Mouse (Mus musculus) limb, embryonic 10.5 days (tissue): ENCODE measurements around the gene Prmt3. TPM values are rescaled to one million over a fixed set of nuclear protein-coding genes. Genes with fewer than 3 reads are reported as not detected.

Experiments
- DNase-seq: peaks from one replicate; pipeline ENCODE4 v3.0.0-alpha.2; 2017; ENCODE audit warnings: low spot score
- H3K27ac ChIP-seq: fragments of 300-500 bp; sonication (generic); 2 replicates; pipeline ENCODE4 v1.5.1; 2016; ENCODE audit warnings: mild to moderate bottlenecking
- H3K27me3 ChIP-seq: fragments of 300-500 bp; sonication (generic); 2 replicates; pipeline ENCODE4 v1.6.1; 2016; ENCODE audit warnings: low read depth, mild to moderate bottlenecking; ENCODE audit not compliant: poor library complexity, severe bottlenecking
- H3K36me3 ChIP-seq: fragments of 300-500 bp; sonication (generic); 2 replicates; pipeline ENCODE4 v1.6.1; 2016; ENCODE audit warnings: mild to moderate bottlenecking, moderate library complexity
- H3K4me1 ChIP-seq: fragments of 300-500 bp; sonication (generic); 2 replicates; pipeline ENCODE4 v1.6.1; 2016
- H3K4me3 ChIP-seq: fragments of 300-500 bp; sonication (generic); 2 replicates; pipeline ENCODE4 v1.5.1; 2016; ENCODE audit warnings: mild to moderate bottlenecking, moderate library complexity
- H3K9me3 ChIP-seq: fragments of 300-500 bp; sonication (generic); replicated peaks from 2 replicates; pipeline ENCODE4 v1.6.1; 2016; ENCODE audit warnings: mild to moderate bottlenecking
- WGBS: fragments of 180-500 bp; shearing (Covaris S2); methylation state at CpG from one replicate; pipeline ENCODE4 v1.1.7; 2016; 5-methylcytosine and 5-hydroxymethylcytosine counted together
- polyA plus RNA-seq: library from polyadenylated mRNA; unstranded; fragments of >200 nt; fragmentation: Nextera tagmentation; extraction: Ambion mirVana; gene quantifications from 2 replicates; pipeline ENCODE4 v1.2.1, GENCODE M21; 2016

The Prmt3 gene
- polyA plus RNA-seq, result 61.2 and 67.7 TPM in 2 replicates

GRCm38 (mm10) chr7:49778114-49778901 is at the start of gene Prmt3:
Prmt3 (plus strand) TSS chr7:49778346.
- WGBS, result under 1% methylated on average over 92 of the region's 92 CpGs

GRCm38 (mm10) chr7:49734342-49734741 is 43.8 kb upstream of the Prmt3 start:
- H3K9me3 ChIP-seq, result no peaks in the 10 kb centered on the region
- no peaks in the 10 kb centered on the region for H3K4me1 ChIP-seq
- no peaks in the 10 kb centered on the region for H3K36me3 ChIP-seq
- 77% methylated on average over 4 of the region's 4 CpGs for WGBS
- DNase-seq, result no peak
- H3K27ac ChIP-seq, result no peak overlapping the region
- no peak overlapping the region for H3K4me3 ChIP-seq
- H3K27me3 ChIP-seq, result no peaks in the 10 kb centered on the region

More at GRCm38 (mm10) chr7:49778114-49778901, at the start of gene Prmt3:
- Histone ChIP-seq H3K36me3 (peaks cover 23% of the 10 kb centered on the region), H3K27me3 (no peaks in the 10 kb centered on the region), H3K9me3 (no peaks in the 10 kb centered on the region), H3K27ac (peak within 1 kb of the TSS; percentile 93), H3K4me1 (peaks cover 17% of the 10 kb centered on the region), H3K4me3 (peak within 1 kb of the TSS; percentile 76)
- peak; percentile 100 for DNase-seq

GRCm38 (mm10) chr7:49739448-49739847 is 38.7 kb upstream of the Prmt3 start:
- no peaks in the 10 kb centered on the region for H3K36me3 ChIP-seq
- DNase-seq, result no peak
- WGBS, result 82% methylated on average over 8 of the region's 8 CpGs
- H3K27ac ChIP-seq, result no peak overlapping the region
- peaks cover 14% of the 10 kb centered on the region for H3K4me1 ChIP-seq
- peaks cover 4% of the 10 kb centered on the region for H3K27me3 ChIP-seq
- no peaks in the 10 kb centered on the region for H3K9me3 ChIP-seq
- no peak overlapping the region for H3K4me3 ChIP-seq

- DNase-seq, result no peak
- H3K27me3 ChIP-seq, result peaks cover 4% of the 10 kb centered on the region
- no peaks in the 10 kb centered on the region for H3K36me3 ChIP-seq
- H3K9me3 ChIP-seq, result no peaks in the 10 kb centered on the region
- no peak overlapping the region for H3K4me3 ChIP-seq
- no peak overlapping the region for H3K27ac ChIP-seq
- WGBS, result 29% methylated on average over 5 of the region's 5 CpGs
- H3K4me1 ChIP-seq, result peaks cover 14% of the 10 kb centered on the region
Measured at GRCm38 (mm10) chr7:49741474-49741873, 36.7 kb upstream of the Prmt3 start.

- Histone ChIP-seq H3K4me3 (no peak overlapping the region), H3K27me3 (peaks cover 4% of the 10 kb centered on the region), H3K27ac (no peak overlapping the region), H3K4me1 (peaks cover 14% of the 10 kb centered on the region), H3K36me3 (no peaks in the 10 kb centered on the region), H3K9me3 (no peaks in the 10 kb centered on the region)
- 16% methylated on average over 10 of the region's 10 CpGs for WGBS
- no peak for DNase-seq
Measured at GRCm38 (mm10) chr7:49741923-49742322, 36.2 kb upstream of the Prmt3 start.

GRCm38 (mm10) chr7:49751148-49751547 is 27.0 kb upstream of the Prmt3 start:
- WGBS, result 9% methylated on average over 4 of the region's 4 CpGs
- Histone ChIP-seq H3K36me3 (no peaks in the 10 kb centered on the region), H3K9me3 (no peaks in the 10 kb centered on the region), H3K27me3 (peaks cover 40% of the 10 kb centered on the region), H3K4me1 (peaks cover 4% of the 10 kb centered on the region; the same call in 1 of the 2 replicates), H3K4me3 (no peak overlapping the region), H3K27ac (no peak overlapping the region)
- DNase-seq, result no peak

GRCm38 (mm10) chr7:49752730-49753506 is 25.2 kb upstream of the Prmt3 start:
- Histone ChIP-seq H3K4me1 (peaks cover 4% of the 10 kb centered on the region; the same call in 1 of the 2 replicates), H3K4me3 (0 out of 2 replicates have a peak overlapping the region, but pooled peaks have one; percentile 0), H3K27me3 (peaks cover 52% of the 10 kb centered on the region), H3K27ac (no peak overlapping the region), H3K9me3 (no peaks in the 10 kb centered on the region), H3K36me3 (no peaks in the 10 kb centered on the region)
- 28% methylated on average over 25 of the region's 25 CpGs for WGBS
- peak; percentile 62 for DNase-seq

- peaks cover 70% of the 10 kb centered on the region for H3K27me3 ChIP-seq
- 6% methylated on average over 9 of the region's 9 CpGs for WGBS
- peaks cover 10% of the 10 kb centered on the region for H3K4me1 ChIP-seq
- no peak overlapping the region for H3K27ac ChIP-seq
- no peaks in the 10 kb centered on the region for H3K36me3 ChIP-seq
- H3K4me3 ChIP-seq, result no peak overlapping the region
- peak; percentile 68 for DNase-seq
- no peaks in the 10 kb centered on the region for H3K9me3 ChIP-seq
Measured at GRCm38 (mm10) chr7:49754767-49755166, 23.4 kb upstream of the Prmt3 start.

- WGBS, result 1% methylated on average over 42 of the region's 42 CpGs
- peak within 1 kb of the TSS; percentile 62 for H3K4me3 ChIP-seq
- no peaks in the 10 kb centered on the region for H3K36me3 ChIP-seq
- peaks cover 59% of the 10 kb centered on the region for H3K27me3 ChIP-seq
- peaks cover 6% of the 10 kb centered on the region; the same call in 1 of the 2 replicates for H3K4me1 ChIP-seq
- peak; percentile 56 for DNase-seq
- no peaks in the 10 kb centered on the region for H3K9me3 ChIP-seq
- peak within 1 kb of the TSS; percentile 73 for H3K27ac ChIP-seq
Measured at GRCm38 (mm10) chr7:49758934-49759571, 19.1 kb upstream of the Prmt3 start, which contains the start of gene Htatip2. Htatip2 (plus strand) TSS chr7:49759115.

GRCm38 (mm10) chr7:49762605-49763004 is 15.5 kb upstream of the Prmt3 start:
- Histone ChIP-seq H3K36me3 (no peaks in the 10 kb centered on the region), H3K9me3 (no peaks in the 10 kb centered on the region), H3K4me3 (no peak overlapping the region), H3K4me1 (peaks cover 6% of the 10 kb centered on the region; the same call in 1 of the 2 replicates), H3K27me3 (peaks cover 36% of the 10 kb centered on the region), H3K27ac (no peak overlapping the region)
- WGBS, result 81% methylated on average over 13 of the region's 13 CpGs
- no peak for DNase-seq

- peaks cover 2% of the 10 kb centered on the region; the same call in 1 of the 2 replicates for H3K4me1 ChIP-seq
- 85% methylated on average over 10 of the region's 10 CpGs for WGBS
- no peaks in the 10 kb centered on the region for H3K36me3 ChIP-seq
- H3K9me3 ChIP-seq, result no peaks in the 10 kb centered on the region
- no peak overlapping the region for H3K27ac ChIP-seq
- DNase-seq, result no peak
- H3K27me3 ChIP-seq, result peaks cover 20% of the 10 kb centered on the region
- no peak overlapping the region for H3K4me3 ChIP-seq
Measured at GRCm38 (mm10) chr7:49764011-49764716, 14.0 kb upstream of the Prmt3 start.

GRCm38 (mm10) chr7:49766166-49766565 is 12.0 kb upstream of the Prmt3 start:
- no peaks in the 10 kb centered on the region for H3K4me1 ChIP-seq
- 90% methylated on average over 7 of the region's 7 CpGs for WGBS
- no peak for DNase-seq
- H3K9me3 ChIP-seq, result no peaks in the 10 kb centered on the region
- no peak overlapping the region for H3K27ac ChIP-seq
- H3K36me3 ChIP-seq, result no peaks in the 10 kb centered on the region
- 0 out of 2 replicates have a peak, but pooled peaks cover under 1% of the 10 kb centered on the region for H3K27me3 ChIP-seq
- no peak overlapping the region for H3K4me3 ChIP-seq
